Mouse (Mus musculus) cerebellum, adult 9-10 months (tissue): ENCODE measurements around the gene Pkd2l1.
A peak's percentile ranks its signal among the peaks of the same experiment; 100 is the strongest.
"Not testable (repeated sequence)": the region's sequence is repeated elsewhere in the genome, so short reads cannot be mapped to it uniquely, and the experiment has no call there.

Experiments used
- DNase-seq: peaks from one replicate; pipeline ENCODE4 v3.0.0; 2022

Pkd2l1 gene

GRCm38 (mm10) chr19:44153781-44154180 lies 38.5 kb downstream of the Pkd2l1 start:
- no peak for DNase-seq

GRCm38 (mm10) chr19:44148991-44149390 lies 43.3 kb downstream of the Pkd2l1 start:
- DNase-seq = no peak

GRCm38 (mm10) chr19:44148345-44148744 lies 43.9 kb downstream of the Pkd2l1 start:
- no peak for DNase-seq

GRCm38 (mm10) chr19:44146951-44147350 lies 45.3 kb downstream of the Pkd2l1 start:
- no peak for DNase-seq

- DNase-seq = no peak
These were observed 45.7 kb downstream of the Pkd2l1 start for GRCm38 (mm10) chr19:44146568-44146879.

GRCm38 (mm10) chr19:44145702-44146567 lies 46.3 kb downstream of the Pkd2l1 start, which contains the start of gene Bloc1s2:
Gene Bloc1s2, minus strand, starts transcription at chr19:44146446.
- peak; percentile 91 for DNase-seq

GRCm38 (mm10) chr19:44144366-44144765 lies 47.9 kb downstream of the Pkd2l1 start:
- DNase-seq = no peak

GRCm38 (mm10) chr19:44135960-44136485 lies 56.2 kb downstream of the Pkd2l1 start:
- peak; percentile 32 for DNase-seq

- peak; percentile 93 for DNase-seq
These were observed 56.9 kb downstream of the Pkd2l1 start, which contains the start of gene Cwf19l1 for GRCm38 (mm10) chr19:44135072-44135959. Gene Cwf19l1, minus strand, starts transcription at chr19:44135876.

GRCm38 (mm10) chr19:44132917-44133316 lies 59.3 kb downstream of the Pkd2l1 start:
- no peak for DNase-seq

- DNase-seq = no peak
These were observed 63.7 kb downstream of the Pkd2l1 start for GRCm38 (mm10) chr19:44128560-44128959.

- no peak for DNase-seq
These were observed 64.3 kb downstream of the Pkd2l1 start for GRCm38 (mm10) chr19:44127729-44128497.

- no peak for DNase-seq
These were observed 71.1 kb downstream of the Pkd2l1 start for GRCm38 (mm10) chr19:44121137-44121536.

GRCm38 (mm10) chr19:44120686-44121085 lies 71.6 kb downstream of the Pkd2l1 start:
- not testable (repeated sequence) for DNase-seq

- no peak for DNase-seq
These were observed 74.4 kb downstream of the Pkd2l1 start for GRCm38 (mm10) chr19:44117793-44118192.

- DNase-seq = no peak
These were observed 80.5 kb downstream of the Pkd2l1 start for GRCm38 (mm10) chr19:44111706-44112105.

GRCm38 (mm10) chr19:44110356-44110755 lies 81.9 kb downstream of the Pkd2l1 start:
- no peak for DNase-seq

GRCm38 (mm10) chr19:44108996-44109395 lies 83.2 kb downstream of the Pkd2l1 start:
- peak; percentile 26 for DNase-seq

GRCm38 (mm10) chr19:44107661-44108521 lies 84.4 kb downstream of the Pkd2l1 start:
- DNase-seq = no peak

GRCm38 (mm10) chr19:44106831-44107660 lies 85.2 kb downstream of the Pkd2l1 start, which contains the start of gene Chuk:
Gene Chuk, minus strand, starts transcription at chr19:44107480.
- peak; percentile 93 for DNase-seq

- no peak for DNase-seq
These were observed 87.8 kb downstream of the Pkd2l1 start for GRCm38 (mm10) chr19:44104393-44104792.
